Comparison of ENCODE assay signal across 9 mouse cellular contexts in genomic region chr5:138658922-138659321, GRCm38 (mm10). TPM values are rescaled to one million over a fixed set of nuclear protein-coding genes. Genes with fewer than 3 reads are reported as not detected.
A peak's percentile ranks its signal among the peaks of the same experiment; 100 is the strongest.
DNase-seq lines count a peak whose midpoint lies in the region; ATAC-seq and TF ChIP-seq lines count a peak whose summit lies in the region.
"Had no signal": no experiment of that assay in that cellular context is flagged by ENCODE, and none has a peak within 500 bp of the region (broad histone marks: within the 10 kb centered on the region; RNA-seq: fewer than 3 reads in every experiment).

No protein-coding gene starts in this region.

- 20% methylated on average over 5 of the region's 5 CpGs for WGBS in heart, embryonic 11.5 days (ENCODE audit: insufficient replicate concordance)

- no peak overlapping the region for H3K9ac ChIP-seq in heart, embryonic 11.5 days (ENCODE audit: low read depth, low read length)
- H3K9ac ChIP-seq in MEL (ENCODE audit: control insufficient read depth, low read depth, low read length, poor library complexity, severe bottlenecking): no peak overlapping the region
- H3K9ac ChIP-seq: embryonic facial prominence, embryonic 13.5 days had no signal

- TF ChIP-seq CTCF in MEL (IDR thresholded peaks at IDR 0.05 in 2 of 3, conservative IDR thresholded peaks at IDR 0.05 in 1 of 3; ENCODE audit: control insufficient read depth in 1 of 3, insufficient read depth in 1 of 3, low read depth in 2 of 3, low read length in 3 of 3, poor library complexity in 1 of 3, severe bottlenecking in 1 of 3): peak; percentile 37 to 71 (median 67)

- no peaks in the 10 kb centered on the region for H3K79me2 ChIP-seq in MEL (ENCODE audit: control insufficient read depth, insufficient read depth, low read length, poor library complexity)

- no peaks in the 10 kb centered on the region for H3K36me3 ChIP-seq in heart, embryonic 11.5 days (ENCODE audit: control insufficient read depth, insufficient read depth, low read length)
- no peaks in the 10 kb centered on the region for H3K36me3 ChIP-seq in MEL (ENCODE audit: control insufficient read depth in 1 of 2, insufficient read depth in 2 of 2, low read length in 2 of 2)
- H3K36me3 ChIP-seq: embryonic facial prominence, embryonic 13.5 days had no signal

- H3K27me3 ChIP-seq in heart, embryonic 11.5 days (ENCODE audit: control insufficient read depth, insufficient read depth, low read length): no peaks in the 10 kb centered on the region
- H3K27me3 ChIP-seq in MEL (ENCODE audit: control insufficient read depth in 1 of 2, insufficient read depth in 2 of 2, low read length in 2 of 2): no peaks in the 10 kb centered on the region
- H3K27me3 ChIP-seq: embryonic facial prominence, embryonic 13.5 days had no signal

- no peak for TF ChIP-seq POLR2A in MEL (IDR thresholded peaks at IDR 0.05; ENCODE audit: control insufficient read depth in 1 of 2, insufficient read depth in 1 of 2, low read depth in 1 of 2, low read length in 2 of 2, poor library complexity in 1 of 2)

- ATAC-seq in heart, embryonic 11.5 days (replicated peaks; ENCODE audit: insufficient number of reproducible peaks, low FRiP score, low TSS enrichment): no peak
- ATAC-seq in frontal cortex, adult (ENCODE audit: low TSS enrichment): peak; percentile 85

- H3K4me2 ChIP-seq in heart, embryonic 11.5 days: no peak overlapping the region
- H3K4me2 ChIP-seq: embryonic facial prominence, embryonic 13.5 days had no signal

- no peaks in the 10 kb centered on the region for H3K9me3 ChIP-seq in heart, embryonic 11.5 days (replicated peaks; ENCODE audit: control insufficient read depth, low read length)
- H3K9me3 ChIP-seq in MEL (replicated peaks; ENCODE audit: insufficient read depth, low read length): no peaks in the 10 kb centered on the region
- H3K9me3 ChIP-seq: embryonic facial prominence, embryonic 13.5 days had no signal

- DNase-seq in heart, adult 18-20 months: peak; percentile 14 to 62
- DNase-seq in MEL (ENCODE audit: low read depth, low spot score): peak; percentile 72
- DNase-seq in cerebellum, adult 11-12 months: peak; percentile 15
- DNase-seq in kidney, postnatal 14 days: peak; percentile 32
- peak; percentile 21 for DNase-seq in lung, postnatal 36 days
- peak; percentile 23 to 68 for DNase-seq in spleen, postnatal 10 days (ENCODE audit: low spot score in 2 of 2)

- no peak overlapping the region for H3K4me3 ChIP-seq in heart, embryonic 11.5 days (ENCODE audit: low read depth, low read length)
- H3K4me3 ChIP-seq in MEL (ENCODE audit: control insufficient read depth in 1 of 2, insufficient read depth in 1 of 2, low read depth in 2 of 2, low read length in 2 of 2): no peak overlapping the region
- H3K4me3 ChIP-seq: embryonic facial prominence, embryonic 13.5 days had no signal

- TF ChIP-seq EP300 in MEL (IDR thresholded peaks at IDR 0.05; ENCODE audit: low read depth in 1 of 2, low read length in 2 of 2): no peak

- no peak overlapping the region for H3K27ac ChIP-seq in heart, embryonic 11.5 days (ENCODE audit: low read depth, low read length)
- no peak overlapping the region for H3K27ac ChIP-seq in MEL (ENCODE audit: control insufficient read depth, low read depth, low read length)
- H3K27ac ChIP-seq: embryonic facial prominence, embryonic 13.5 days had no signal

- H3K4me1 ChIP-seq in heart, embryonic 11.5 days (ENCODE audit: control insufficient read depth, insufficient read depth, low read length): no peaks in the 10 kb centered on the region
- no peaks in the 10 kb centered on the region for H3K4me1 ChIP-seq in MEL (ENCODE audit: control insufficient read depth in 1 of 2, insufficient read depth in 2 of 2, low read length in 2 of 2)
- H3K4me1 ChIP-seq: embryonic facial prominence, embryonic 13.5 days had no signal

- peak; percentile 73 for TF ChIP-seq RAD21 in MEL (IDR thresholded peaks at IDR 0.05; ENCODE audit: low read depth, low read length)

TF ChIP-seq in MEL, 35 proteins besides CTCF, POLR2A, EP300 and RAD21:
- no peak for TF ChIP-seq TAL1 (IDR thresholded peaks at IDR 0.05; ENCODE audit: low read length)
- no peak for TF ChIP-seq NRF1 (IDR thresholded peaks at IDR 0.05; ENCODE audit: insufficient read depth, low read depth, low read length, poor library complexity, severe bottlenecking)
- no peak for TF ChIP-seq POLR2AphosphoS2 (IDR thresholded peaks at IDR 0.05; ENCODE audit: low read length)
- peak; percentile 60 for TF ChIP-seq ZC3H11A (IDR thresholded peaks at IDR 0.05; ENCODE audit: low read depth, low read length)
- no peak for TF ChIP-seq USF1 (IDR thresholded peaks at IDR 0.05; ENCODE audit: low read depth, low read length)
- TF ChIP-seq SMC3 (IDR thresholded peaks at IDR 0.05; ENCODE audit: low read depth, low read length): peak; percentile 66

RNA-seq across cellular contexts. Expression of gene A430033K04Rik, which starts 36.3 kb away (rescaled TPM):
- 1 to 10 TPM; 3.5 to 3.8 TPM for total RNA-seq in heart, adult 18-20 months (2021)
- 7.4 and 8.7 TPM in 2 replicates for polyA plus RNA-seq in heart, embryonic 11.5 days (2014; fragmentation: Nextera tagmentation; extraction: Ambion mirVana)
- 2.6 and 3.0 TPM in 2 replicates for total RNA-seq in MEL (2012; rRNA removed)
- polyA plus RNA-seq in MEL (2012; ENCODE audit: insufficient read depth in 1 of 2, insufficient read length in 2 of 2, low read depth in 1 of 2, low replicate concordance in 2 of 2, missing spikeins in 1 of 2): 1 to 10 TPM in 1 of 2 experiments, not detected in 1; 2.1 TPM

RNA-seq across cellular contexts. Expression of gene Zfp68, which starts 39.4 kb away (rescaled TPM):
- total RNA-seq in heart, adult 18-20 months (2021): 10 to 100 TPM; 18.0 to 20.3 TPM
- 43.7 and 52.4 TPM in 2 replicates for polyA plus RNA-seq in heart, embryonic 11.5 days (2014; fragmentation: Nextera tagmentation; extraction: Ambion mirVana)
- 13.3 and 15.8 TPM in 2 replicates for total RNA-seq in MEL (2012; rRNA removed)
- 10 to 100 TPM in 1 of 2 experiments, not detected in 1; 18.1 TPM for polyA plus RNA-seq in MEL (2012; ENCODE audit: insufficient read depth in 1 of 2, insufficient read length in 2 of 2, low read depth in 1 of 2, low replicate concordance in 2 of 2, missing spikeins in 1 of 2)

Comparison
In these comparisons a context has a peak if more than half of its experiments do, and no peak if none do; other contexts are left out.
1. DNase-seq: peak in every context shown above with its lines; median percentile 72 in MEL; 46 in spleen, postnatal 10 days; 38 in heart, adult 18-20 months; 32 in kidney, postnatal 14 days; 21 in lung, postnatal 36 days; 15 in cerebellum, adult 11-12 months.